Mouse (Mus musculus) skeletal muscle tissue, adult 2 months (tissue): ENCODE measurements around the gene Ptpn5.

ENCODE experiments used
- DNase-seq: peaks from one replicate; pipeline ENCODE4 v3.0.0-alpha.2; 2012; ENCODE audit warnings: low read depth, low spot score

The Ptpn5 gene

GRCm38 (mm10) chr7:47056273-47056672 is 77.2 kb downstream of the Ptpn5 start:
- no peak for DNase-seq

GRCm38 (mm10) chr7:47055744-47056143 is 77.7 kb downstream of the Ptpn5 start:
- peak; percentile 20 for DNase-seq

DNA sequence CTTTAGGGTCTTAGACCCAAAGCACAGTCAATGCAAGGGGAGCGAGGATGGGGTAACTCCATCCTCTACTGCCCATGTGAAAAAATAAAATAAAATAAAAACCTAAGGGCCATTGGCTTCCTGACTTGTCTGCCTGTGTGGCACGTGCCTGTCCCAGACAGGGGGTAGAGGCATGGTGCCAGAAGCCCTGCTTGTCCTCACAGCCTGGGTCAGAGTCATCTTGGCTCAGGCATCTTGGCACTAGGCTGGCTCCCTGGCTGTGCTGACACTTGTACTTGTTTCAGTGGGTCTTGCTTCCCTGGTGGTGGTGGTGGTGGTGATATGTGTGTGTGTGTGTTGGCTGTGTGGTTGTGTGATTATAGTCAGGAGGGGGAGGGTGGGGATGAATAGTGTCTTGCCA is 78.8 kb downstream of the Ptpn5 start:
- no peak for DNase-seq

- no peak for DNase-seq
These were observed 80.2 kb downstream of the Ptpn5 start for GRCm38 (mm10) chr7:47053287-47053686.

GRCm38 (mm10) chr7:47052276-47052675 is 81.2 kb downstream of the Ptpn5 start:
- DNase-seq: peak; percentile 43

- DNase-seq: peak; percentile 66
These were observed 81.9 kb downstream of the Ptpn5 start for GRCm38 (mm10) chr7:47051404-47052151.

DNA sequence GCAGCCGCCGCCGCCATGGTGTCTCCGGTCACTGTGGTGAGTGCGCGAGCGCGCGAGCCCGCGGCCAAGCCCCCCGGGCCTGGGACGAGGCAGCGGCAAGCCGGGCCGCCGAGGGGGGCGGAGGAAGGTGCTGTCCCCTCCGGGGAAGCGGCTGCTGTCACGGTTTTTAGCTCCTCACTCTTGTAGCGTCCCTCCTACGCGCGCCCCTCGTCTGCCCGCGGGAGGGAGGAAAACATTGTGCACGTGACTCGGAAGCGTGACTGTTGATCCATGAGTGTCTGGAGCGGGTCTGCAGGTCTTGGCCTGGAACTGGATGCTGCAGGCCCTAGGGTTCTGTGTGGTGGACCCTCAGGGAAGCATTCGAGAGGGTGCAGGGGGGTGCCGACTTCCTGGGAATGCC is 82.7 kb downstream of the Ptpn5 start:
- peak; percentile 17 for DNase-seq

DNA sequence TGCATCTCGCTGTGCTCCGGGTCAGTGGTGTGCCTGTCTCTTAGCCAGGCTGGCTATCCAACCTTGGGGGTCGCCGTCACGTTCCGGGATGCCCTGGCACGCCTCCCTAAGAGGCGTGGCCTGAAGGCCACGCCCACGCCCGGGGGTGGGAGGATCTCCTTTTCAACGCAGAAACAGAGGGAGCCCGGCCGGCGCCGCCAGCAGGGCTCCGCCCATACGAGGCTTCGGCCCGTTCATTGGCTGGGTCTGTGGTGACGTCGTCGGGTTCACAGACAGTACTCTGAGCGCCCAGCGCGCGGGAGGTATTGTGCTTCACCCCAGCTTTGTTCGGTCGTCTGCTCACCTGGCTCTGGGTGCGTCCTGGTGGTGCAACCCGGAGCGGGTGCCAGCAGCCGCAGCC is 83.1 kb downstream of the Ptpn5 start, which contains the start of gene Tmem86a:
Tmem86a (plus strand) TSS at position 236 of the 400 bp plus-strand sequence.
- peak; percentile 87 for DNase-seq

- DNase-seq: no peak
These were observed 90.5 kb downstream of the Ptpn5 start for GRCm38 (mm10) chr7:47042823-47043490.

DNA sequence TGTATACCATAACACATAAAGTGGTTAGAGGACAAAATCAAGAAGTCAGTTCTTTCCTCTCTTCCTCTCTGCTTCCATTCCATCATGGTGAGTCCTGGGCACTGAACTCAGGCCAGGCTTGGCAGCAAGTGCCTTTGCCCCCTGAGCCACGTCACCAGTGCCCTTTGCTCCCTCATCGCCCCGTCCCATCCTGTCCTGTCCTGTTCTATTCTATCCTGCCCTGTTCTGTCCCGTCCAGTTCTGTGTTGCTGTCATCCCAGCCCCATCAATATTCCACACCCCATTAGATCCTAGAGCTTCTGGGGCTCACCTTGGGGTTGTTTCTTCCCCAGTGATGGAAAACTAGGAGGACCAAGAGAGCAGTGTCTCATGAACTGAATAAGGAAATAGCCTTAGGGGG is 91.4 kb downstream of the Ptpn5 start:
- DNase-seq: no peak

GRCm38 (mm10) chr7:47041706-47042105 is 91.8 kb downstream of the Ptpn5 start:
- no peak for DNase-seq

GRCm38 (mm10) chr7:47035426-47035825 is 98.1 kb downstream of the Ptpn5 start:
- peak; percentile 40 for DNase-seq

DNA sequence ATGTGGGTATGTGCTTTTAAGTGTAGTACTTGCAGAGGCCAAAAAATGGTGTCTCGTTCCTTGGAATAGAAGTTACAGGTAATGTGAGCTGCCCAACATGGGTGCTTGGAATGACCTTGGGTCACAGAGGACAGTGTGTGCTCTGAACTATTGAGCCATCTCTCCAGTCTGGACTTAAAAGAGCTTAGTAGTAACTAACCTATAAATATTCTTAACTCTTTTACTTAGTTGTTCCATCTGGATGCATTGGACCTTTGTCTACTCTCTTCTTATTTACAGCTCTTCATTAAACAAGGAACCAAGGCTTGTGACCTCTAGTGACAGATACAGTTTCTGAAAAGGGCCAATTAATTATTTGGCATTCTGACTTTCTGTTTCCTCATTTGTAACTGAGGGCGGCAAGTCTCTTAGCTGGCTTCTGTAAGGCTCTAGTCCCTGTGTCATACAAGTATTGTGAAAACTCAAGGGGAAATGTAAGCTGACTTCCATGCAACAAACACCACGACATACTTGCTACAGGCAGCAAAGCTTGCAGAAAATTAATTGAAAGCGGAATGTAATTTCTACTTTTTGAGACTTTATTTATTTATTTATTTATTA is 98.6 kb downstream of the Ptpn5 start:
- peak; percentile 27 for DNase-seq

- no peak for DNase-seq
These were observed 102.1 kb downstream of the Ptpn5 start for GRCm38 (mm10) chr7:47031371-47031770.

DNA sequence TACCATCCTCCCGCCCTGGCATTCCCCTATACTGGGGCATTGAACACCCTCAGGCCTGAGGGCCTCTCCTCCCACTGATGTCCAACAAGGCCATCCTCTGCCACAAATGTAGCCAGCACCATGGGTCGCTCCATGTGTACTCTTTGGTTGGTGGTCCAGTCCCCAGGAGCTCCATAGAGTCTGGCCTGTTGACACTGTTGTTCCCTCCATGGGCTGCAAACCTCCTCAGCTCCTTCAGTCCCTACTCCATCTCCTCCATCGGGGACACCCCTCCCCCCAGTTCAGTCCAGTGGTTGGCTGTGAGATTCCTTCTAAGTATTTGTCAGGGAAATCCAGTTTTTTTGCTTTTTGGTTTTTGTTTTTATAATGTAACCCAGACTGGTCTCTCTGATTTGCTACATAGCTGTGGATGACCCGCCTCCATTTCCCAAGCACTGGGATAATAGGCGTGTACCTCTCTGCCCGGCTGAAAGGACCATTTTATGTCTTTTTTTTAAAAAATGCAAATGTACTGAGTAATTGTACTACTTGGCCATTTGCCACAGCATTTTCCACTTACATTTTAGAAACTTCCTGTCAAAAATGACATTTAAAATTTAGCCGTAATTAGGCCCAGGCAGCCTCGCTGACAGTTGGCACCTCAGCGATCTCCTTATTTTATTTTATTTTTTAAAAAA is 102.8 kb downstream of the Ptpn5 start:
- DNase-seq: no peak
